Mouse (Mus musculus) left cerebral cortex, postnatal 14 days (tissue): ENCODE measurements at regions not wholly inside any gene's neighbourhood (a gene's known extent, or its start where the extent isn't known, plus 50 kb on each side); places are given as distances from the start of the nearest gene placed in this dataset.
A peak's percentile ranks its signal among the peaks of the same experiment; 100 is the strongest.

Experiments used
- DNase-seq, 2 experiments: peaks; one replicate each; pipeline ENCODE4 v3.0.0; 2021 to 2022; ENCODE audit warnings: low spot score in 2 of 2, mixed read lengths in 1 of 2
- intact Hi-C: fragments of 180-260 bp; cut with DNase I; formaldehyde crosslinking; loops from one replicate; pipeline ENCODE4 v1.15.1; 2025

GRCm38 (mm10) chr15:28560035-28560434 is 356.5 kb downstream of the Dnah5 start:
- intact Hi-C loops = no loop called here
- peak; percentile 23 to 63 for DNase-seq

GRCm38 (mm10) chr15:28595294-28595693 is 391.7 kb downstream of the Dnah5 start:
- DNase-seq = no peak
- intact Hi-C loops = no loop called here

GRCm38 (mm10) chr15:28595725-28596124 is 392.2 kb downstream of the Dnah5 start:
- intact Hi-C loops = no loop called here
- no peak for DNase-seq

GRCm38 (mm10) chr15:28600132-28600531 is 396.6 kb downstream of the Dnah5 start:
- peak; percentile 17 to 67 for DNase-seq
- intact Hi-C loops = no loop called here

GRCm38 (mm10) chr15:28615662-28616061 is 412.1 kb downstream of the Dnah5 start:
- no peak for DNase-seq
- intact Hi-C loops = no loop called here

- intact Hi-C loops = no loop called here
- no peak for DNase-seq
Measured at GRCm38 (mm10) chr15:28640349-28640748, 436.8 kb downstream of the Dnah5 start.

GRCm38 (mm10) chr15:28645122-28645521 is 441.6 kb downstream of the Dnah5 start:
- intact Hi-C loops = no loop called here
- DNase-seq = no peak

GRCm38 (mm10) chr15:28653996-28654395 is 450.4 kb downstream of the Dnah5 start:
- intact Hi-C loops = no loop called here

GRCm38 (mm10) chr15:28663847-28664602 is 460.5 kb downstream of the Dnah5 start:
- intact Hi-C loops = no loop called here
- peak in 1 of 2 experiments; percentile 10 for DNase-seq

More at GRCm38 (mm10) chr15:28653996-28654395, 450.4 kb downstream of the Dnah5 start:
- DNase-seq = no peak
